Mouse (Mus musculus) olfactory bulb, adult 2 months (tissue): ENCODE results near the gene Tbx18.

Source experiments
- CTCF ChIP-seq: fragments of 200-500 bp; IDR thresholded peaks from 2 replicates; pipeline ENCODE4 v1.5.1; 2012; ENCODE audit warnings: low read depth, mild to moderate bottlenecking, low read length, moderate library complexity; ENCODE audit not compliant: insufficient read depth
- POLR2A ChIP-seq: fragments of 200-500 bp; IDR thresholded peaks from 2 replicates; pipeline ENCODE4 v1.6.1; 2012; ENCODE audit warnings: mild to moderate bottlenecking, low read depth, low read length, moderate library complexity; ENCODE audit not compliant: insufficient read depth

GRCm38 (mm10) chr9:87739543-87740161 is 8.6 kb upstream of the Tbx18 start:
- no peak for TF ChIP-seq CTCF
- no peak for TF ChIP-seq POLR2A
